Mouse (Mus musculus) left cerebral cortex, postnatal 14 days (tissue): ENCODE data around the gene Zbtb6. TPM values are rescaled to one million over a fixed set of nuclear protein-coding genes. Genes with fewer than 3 reads are reported as not detected.

Source experiments
- DNase-seq, 2 experiments: peaks; one replicate each; pipeline ENCODE4 v3.0.0; 2021 to 2022; ENCODE audit warnings: low spot score in 2 of 2, mixed read lengths in 1 of 2
- intact Hi-C: fragments of 180-260 bp; cut with DNase I; formaldehyde crosslinking; loops from one replicate; pipeline ENCODE4 v1.15.1; 2025
- long read RNA-seq, 2 experiments: library from polyadenylated mRNA; stranded (forward); transcript quantifications; one replicate each; pipeline ENCODE4 v2.0.0; 2021
- total RNA-seq, 2 experiments: library from RNA; stranded (reverse); gene quantifications; 2 replicates each; pipeline ENCODE4 v1.2.3; 2021

Gene Zbtb6
- 10 to 100 TPM; 12.5 to 13.9 TPM for total RNA-seq
- long read RNA-seq, experiment 1, full-length matches to known transcripts = 1 of 3 reads
- long read RNA-seq, experiment 1, partial matches to known transcripts = 0 of 3 reads
- long read RNA-seq, experiment 1, other reads (novel, unspliced or antisense) = 2 of 3 reads
- long read RNA-seq, experiment 2, full-length matches to known transcripts = 1 of 1 reads
- long read RNA-seq, experiment 2, partial matches to known transcripts = 0 of 1 reads
- long read RNA-seq, experiment 2, other reads (novel, unspliced or antisense) = 0 of 1 reads

DNA sequence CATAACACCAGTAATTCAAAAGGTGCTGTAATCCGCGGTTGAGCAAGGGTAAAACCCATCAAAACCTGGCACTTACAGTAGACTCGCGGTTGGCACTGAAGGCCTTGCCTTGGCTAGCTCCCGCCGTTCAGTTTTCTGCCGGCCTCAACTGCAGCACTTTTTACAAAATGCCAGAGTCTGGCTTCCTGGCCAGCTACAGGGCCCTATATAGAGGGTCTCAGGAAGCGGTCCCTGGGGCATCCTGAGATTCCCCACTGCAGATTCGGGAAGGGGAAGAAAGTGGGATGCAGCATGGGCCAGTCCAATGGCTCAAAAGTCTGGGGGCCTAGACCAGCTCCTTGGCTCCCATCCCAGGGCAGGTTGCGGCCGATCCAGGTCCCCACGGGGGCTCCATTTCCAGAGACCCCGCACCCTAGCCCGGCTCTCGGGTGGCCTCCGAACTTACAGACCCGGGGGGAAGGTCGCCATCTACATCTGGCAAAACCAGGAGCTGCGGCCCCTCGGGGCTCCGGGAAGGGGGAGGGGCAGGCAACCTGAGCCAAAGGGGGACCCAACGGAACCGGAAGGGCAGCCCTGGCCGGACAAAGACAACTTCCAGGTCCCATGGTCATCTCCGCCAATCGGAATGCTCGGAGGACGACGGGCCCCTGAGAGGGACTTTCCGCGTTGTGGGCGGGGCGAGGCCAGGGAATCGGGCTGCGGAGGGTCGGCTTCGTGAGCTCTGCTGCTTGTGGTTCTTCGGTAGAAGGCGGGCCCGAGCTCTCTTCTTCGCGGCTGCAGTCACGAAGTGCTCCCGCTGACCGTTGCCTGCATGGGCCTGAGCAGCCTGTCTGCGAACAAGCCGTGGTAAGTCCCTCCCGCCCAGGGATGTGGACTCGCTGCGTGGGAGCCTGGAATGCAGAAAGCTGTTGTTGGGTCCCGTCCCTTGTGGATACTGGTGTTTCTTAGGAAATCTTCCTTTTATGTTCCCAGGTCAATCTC lies at the start of gene Zbtb6, which contains the start of the genes Zbtb26 and Rabgap1:
Zbtb6 (minus strand) TSS at position 561 of the 981 bp plus-strand sequence.
Zbtb26 (minus strand) TSS at position 525 of the 981 bp plus-strand sequence.
Rabgap1 (plus strand) TSS at position 669 of the 981 bp plus-strand sequence.
- intact Hi-C loops = no loop called here
- peak; percentile 96 for DNase-seq

DNA sequence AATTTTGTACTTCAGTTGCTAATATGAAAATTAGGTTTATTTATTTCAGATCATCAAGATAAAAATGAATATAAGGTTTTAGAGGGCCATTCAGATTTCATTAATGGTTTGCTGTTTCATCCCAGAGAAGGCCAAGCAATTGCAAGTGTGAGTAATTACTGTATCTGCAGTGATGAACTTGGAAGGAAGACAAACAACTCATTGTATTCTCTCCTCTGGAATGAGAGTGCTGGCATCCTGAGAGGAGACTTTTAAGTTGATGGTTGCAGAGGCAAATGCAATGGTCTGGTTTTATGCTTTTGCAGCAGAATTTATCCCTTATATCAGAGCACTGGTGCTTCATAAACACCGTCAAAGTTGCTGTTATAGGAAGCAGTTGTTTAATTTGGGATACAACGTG lies 46.0 kb upstream of the Zbtb6 start:
- intact Hi-C loops = no loop called here
- no peak for DNase-seq

GRCm38 (mm10) chr2:37486408-37486807 lies 43.4 kb upstream of the Zbtb6 start:
- no peak for DNase-seq
- intact Hi-C loops = no loop called here

- intact Hi-C loops = no loop called here
- peak; percentile 50 to 55 for DNase-seq
Observed at GRCm38 (mm10) chr2:37485370-37485769, 42.4 kb upstream of the Zbtb6 start.

- intact Hi-C loops = loop anchor here (5.0 kb wide), 2 partner anchors 67 to 102 kb away; no protein-coding TSS in a partner anchor
- no peak for DNase-seq
Observed at GRCm38 (mm10) chr2:37484165-37484564, 41.2 kb upstream of the Zbtb6 start.

GRCm38 (mm10) chr2:37480039-37480438 lies 37.1 kb upstream of the Zbtb6 start:
- intact Hi-C loops = loop anchor here (5.0 kb wide), 2 partner anchors 63 to 98 kb away; no protein-coding TSS in a partner anchor
- DNase-seq = no peak

DNA sequence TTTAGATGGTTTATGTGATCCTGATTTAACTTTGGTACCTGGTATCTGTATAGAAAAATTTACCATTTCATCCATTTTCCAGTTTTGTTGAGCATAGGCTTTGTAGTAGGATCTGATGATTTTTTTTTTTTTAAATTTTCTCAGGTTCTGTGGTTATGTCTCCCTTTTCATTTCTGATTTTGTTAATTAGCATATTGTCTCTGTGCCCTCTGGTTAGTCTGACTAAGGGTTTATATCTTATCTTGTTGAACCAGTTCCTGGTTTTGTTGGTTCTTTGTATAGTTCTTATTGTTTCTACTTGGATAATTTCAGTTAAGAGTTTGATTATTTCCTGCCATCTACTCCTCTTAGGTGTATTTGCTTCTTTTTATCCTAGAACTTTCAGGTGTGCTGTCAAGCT lies 36.6 kb upstream of the Zbtb6 start:
- intact Hi-C loops = no loop called here
- no peak for DNase-seq

GRCm38 (mm10) chr2:37466266-37466665 lies 23.3 kb upstream of the Zbtb6 start:
- DNase-seq = no peak
- intact Hi-C loops = no loop called here

GRCm38 (mm10) chr2:37460707-37461106 lies 17.7 kb upstream of the Zbtb6 start:
- intact Hi-C loops = no loop called here
- no peak for DNase-seq

DNA sequence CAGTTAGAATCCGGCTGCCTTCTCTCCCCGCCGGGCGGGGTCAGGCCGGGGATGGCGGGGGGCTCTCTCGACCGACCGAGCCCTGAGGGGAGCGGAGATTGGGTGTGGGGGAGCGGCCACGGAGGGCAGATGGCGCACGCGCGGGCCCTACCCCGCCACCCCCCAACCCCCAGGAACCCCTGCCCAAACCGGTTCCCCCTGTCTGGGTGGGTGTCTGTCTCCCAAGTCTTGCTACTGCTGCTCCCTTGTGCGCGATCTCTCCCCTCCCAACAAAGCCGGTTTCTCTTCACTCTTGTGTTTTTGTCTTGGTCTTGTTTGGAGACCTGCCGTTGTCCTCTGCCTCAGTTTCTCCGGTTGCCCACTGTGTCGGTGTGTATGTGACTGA lies 9.4 kb upstream of the Zbtb6 start:
- peak in 1 of 2 experiments; percentile 11 for DNase-seq

DNA sequence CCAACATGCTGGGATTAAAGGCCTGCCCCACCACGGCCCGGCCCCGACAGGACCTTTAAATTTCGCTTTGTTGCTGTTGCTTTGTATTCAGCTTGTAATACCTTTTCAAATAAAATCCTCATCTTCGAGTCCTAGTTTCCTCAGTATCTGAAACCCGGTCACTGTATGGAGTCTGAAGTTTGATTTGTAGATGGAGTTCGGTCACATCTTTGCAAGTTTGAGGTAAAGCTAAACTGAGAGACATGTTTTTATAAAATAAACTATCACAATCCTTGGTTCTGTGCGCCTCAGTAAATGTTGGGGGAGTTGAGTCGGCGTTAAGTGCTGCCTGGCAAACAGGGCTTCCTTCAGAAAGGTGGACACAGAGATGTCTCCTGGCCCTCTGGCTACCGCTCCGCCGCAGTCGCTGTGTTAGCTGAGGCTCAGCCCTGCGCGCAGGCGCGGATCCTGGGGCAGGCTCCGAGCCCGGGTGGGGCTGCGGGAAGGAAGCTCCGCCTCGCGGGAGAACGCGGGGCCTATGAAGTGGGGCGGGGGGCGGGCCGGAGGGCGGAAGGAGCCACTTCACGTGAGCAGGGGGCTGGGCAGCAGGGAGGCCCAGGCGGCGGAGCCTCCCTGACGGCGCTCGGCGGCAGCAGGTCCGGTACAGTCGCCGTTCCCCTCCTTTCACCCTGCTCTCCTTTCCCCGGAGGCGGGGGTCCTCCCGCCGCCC lies 8.8 kb upstream of the Zbtb6 start:
- intact Hi-C loops = no loop called here
- peak; percentile 89 to 92 for DNase-seq

More for the DNA sequence above, 9.4 kb upstream of the Zbtb6 start:
- intact Hi-C loops = no loop called here

- intact Hi-C loops = no loop called here
- DNase-seq = no peak
Observed at GRCm38 (mm10) chr2:37431609-37432008, 11.4 kb downstream of the Zbtb6 start.

GRCm38 (mm10) chr2:37430593-37431464 lies 12.1 kb downstream of the Zbtb6 start:
- DNase-seq = peak; percentile 87 to 92
- intact Hi-C loops = no loop called here

DNA sequence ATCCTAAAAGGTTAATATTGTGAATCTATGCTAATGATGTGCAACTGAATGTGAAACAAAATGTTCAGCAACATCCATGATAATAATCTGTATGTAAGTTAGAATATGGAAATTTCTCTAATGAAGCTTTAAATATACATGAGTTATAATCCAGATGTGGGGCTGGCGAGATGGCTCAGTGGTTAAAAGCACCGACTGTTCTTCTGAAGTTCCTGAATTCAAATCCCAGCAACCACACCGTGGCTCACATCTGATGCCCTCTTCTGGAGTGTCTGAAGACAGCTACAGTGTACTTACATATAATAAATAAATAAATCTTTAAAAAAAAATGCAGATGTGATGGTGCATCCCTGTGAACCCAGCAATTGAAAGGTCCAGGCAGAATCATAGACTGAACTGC lies 19.3 kb downstream of the Zbtb6 start:
- DNase-seq = no peak
- intact Hi-C loops = no loop called here

DNA sequence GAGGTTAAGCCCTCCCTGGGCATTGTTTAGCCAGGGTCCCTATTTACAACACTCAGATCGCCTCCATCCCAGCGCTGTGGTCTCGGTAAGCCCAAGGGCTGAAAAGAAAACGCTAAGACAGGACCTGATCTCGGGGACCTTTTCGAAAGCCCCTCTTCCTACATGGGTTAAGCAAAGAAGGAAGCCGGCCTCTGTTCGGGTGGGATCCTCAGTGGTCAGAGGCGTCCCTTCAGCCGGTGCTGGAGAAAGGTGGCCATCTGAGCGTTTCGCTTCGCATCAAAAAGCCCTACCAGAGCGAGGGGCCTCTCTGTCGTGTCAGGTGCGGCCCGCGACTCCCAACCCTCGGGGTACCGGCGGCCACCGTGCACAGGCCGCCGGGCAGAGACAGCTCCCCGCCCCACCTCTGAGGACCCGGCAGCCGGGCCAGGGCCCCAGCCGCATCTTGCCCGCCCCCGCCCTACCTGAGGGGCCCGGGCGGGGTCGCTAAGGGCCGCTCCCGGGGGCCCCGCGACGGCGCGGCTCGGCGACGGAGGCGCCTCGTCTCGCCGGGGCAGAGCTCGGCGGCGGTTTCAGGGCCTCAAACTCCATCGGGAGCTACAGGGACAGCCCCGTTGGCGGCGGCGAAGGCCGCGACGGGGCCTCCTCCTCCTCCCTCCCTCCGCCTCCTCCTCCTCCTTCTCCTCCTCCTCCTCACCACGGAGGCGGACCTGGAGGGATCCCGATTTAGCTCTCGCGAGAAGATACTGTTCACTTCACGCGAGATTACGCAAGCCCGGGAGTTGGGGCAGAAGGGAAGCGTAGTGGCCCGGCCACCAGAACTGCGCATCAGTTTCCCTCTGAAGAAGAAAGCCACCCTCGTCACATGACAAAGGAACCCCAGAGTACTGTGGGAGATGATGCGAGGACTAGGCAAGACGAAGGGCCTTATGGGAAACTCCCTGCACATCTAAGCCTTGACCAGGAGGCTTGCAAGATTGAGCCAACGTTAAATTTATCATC lies 20.4 kb downstream of the Zbtb6 start, which contains the start of gene Rc3h2:
Rc3h2 (minus strand) TSS at position 598 of the 999 bp plus-strand sequence.
- intact Hi-C loops = no loop called here
- peak; percentile 96 to 98 for DNase-seq

- no peak for DNase-seq
- intact Hi-C loops = no loop called here
Observed at GRCm38 (mm10) chr2:37421903-37422302, 21.1 kb downstream of the Zbtb6 start.

DNA sequence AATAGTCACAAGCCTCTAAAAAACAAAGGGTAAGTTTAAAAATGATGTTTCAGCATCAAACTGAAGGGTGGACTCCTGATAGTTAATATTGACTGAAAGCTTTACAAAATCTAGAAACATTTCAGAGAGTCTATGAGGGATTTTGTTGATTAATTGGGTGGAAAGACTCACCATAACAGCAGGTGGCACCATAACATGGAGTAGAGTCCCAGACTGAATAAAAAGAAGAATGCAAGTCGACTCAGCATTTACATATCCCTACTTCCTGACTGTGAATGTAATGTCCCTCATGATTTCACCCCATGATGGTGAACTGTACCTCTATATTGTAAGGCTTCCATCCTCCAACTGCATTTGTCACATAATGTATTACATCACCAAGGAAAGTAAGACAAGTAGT lies 47.4 kb downstream of the Zbtb6 start:
- no peak for DNase-seq
- intact Hi-C loops = no loop called here
